Mouse (Mus musculus) MEL (cell line): Measurements from ENCODE around the gene D430042O09Rik. TPM values are rescaled to one million over a fixed set of nuclear protein-coding genes. Genes with fewer than 3 reads are reported as not detected.

ENCODE experiments used
- DNase-seq: peaks from one replicate; pipeline ENCODE4 v3.0.0; 2011; ENCODE audit warnings: low read depth, low spot score
- H3K27ac ChIP-seq: 2 replicates; pipeline ENCODE4 v1.5.1; 2012; ENCODE audit warnings: low read depth, mild to moderate bottlenecking, control low read depth, low read length, moderate library complexity; ENCODE audit not compliant: control insufficient read depth
- H3K27me3 ChIP-seq, 2 experiments: fragments of 150-350 bp in 1 of 2; sonication (generic) in 1 of 2; 2 replicates each; pipeline ENCODE4 v1.6.1; 2012; ENCODE audit warnings: low read length in 2 of 2, mild to moderate bottlenecking in 2 of 2, improper control_type of control experiment in 1 of 2, moderate library complexity in 1 of 2; ENCODE audit not compliant: insufficient read depth in 2 of 2, control insufficient read depth in 1 of 2
- H3K36me3 ChIP-seq, 2 experiments: 2 replicates each; pipeline ENCODE4 v1.6.1; 2012 to 2014; ENCODE audit warnings: low read length in 2 of 2, improper control_type of control experiment in 1 of 2, inconsistent platforms in 1 of 2, mild to moderate bottlenecking in 1 of 2; ENCODE audit not compliant: insufficient read depth in 2 of 2, control insufficient read depth in 1 of 2
- H3K4me1 ChIP-seq, 2 experiments: fragments of 150-350 bp in 1 of 2; sonication (generic) in 1 of 2; 2 replicates each; pipeline ENCODE4 v1.6.1; 2012; ENCODE audit warnings: low read length in 2 of 2, improper control_type of control experiment in 1 of 2, mild to moderate bottlenecking in 1 of 2; ENCODE audit not compliant: insufficient read depth in 2 of 2, control insufficient read depth in 1 of 2
- H3K4me3 ChIP-seq, 2 experiments: fragments of 150-350 bp in 1 of 2; sonication (generic) in 1 of 2; 2 replicates each; pipeline ENCODE4 v1.5.1; 2012; ENCODE audit warnings: low read depth in 2 of 2, low read length in 2 of 2, mild to moderate bottlenecking in 2 of 2, moderate library complexity in 2 of 2, control low read depth in 1 of 2, improper control_type of control experiment in 1 of 2; ENCODE audit not compliant: control insufficient read depth in 1 of 2, insufficient read depth in 1 of 2
- H3K79me2 ChIP-seq: 2 replicates; pipeline ENCODE4 v1.6.1; 2012; ENCODE audit warnings: mild to moderate bottlenecking, low read length, moderate library complexity; ENCODE audit not compliant: control insufficient read depth, poor library complexity, insufficient read depth
- H3K9ac ChIP-seq: 2 replicates; pipeline ENCODE4 v1.6.1; 2012; ENCODE audit warnings: low read depth, mild to moderate bottlenecking, control low read depth, low read length, moderate library complexity; ENCODE audit not compliant: control insufficient read depth, poor library complexity, severe bottlenecking
- H3K9me3 ChIP-seq: fragments of 150-350 bp; sonication (generic); replicated peaks from 2 replicates; pipeline ENCODE4 v1.6.1; 2012; ENCODE audit warnings: mild to moderate bottlenecking, low read length, improper control_type of control experiment, moderate library complexity; ENCODE audit not compliant: insufficient read depth
- CHD1 ChIP-seq: IDR thresholded peaks from 2 replicates; pipeline ENCODE4 v1.6.1; 2012; ENCODE audit warnings: low read depth, mild to moderate bottlenecking, inconsistent platforms, low read length, improper control_type of control experiment
- E2F4 ChIP-seq: IDR thresholded peaks from 2 replicates; pipeline ENCODE4 v1.6.1; 2011; ENCODE audit warnings: low read depth, low read length, improper control_type of control experiment, borderline replicate concordance
- ELF1 ChIP-seq: IDR thresholded peaks from 2 replicates; pipeline ENCODE4 v1.6.1; 2014; ENCODE audit warnings: low read depth, mild to moderate bottlenecking, inconsistent platforms, low read length, improper control_type of control experiment, moderate library complexity
- EP300 ChIP-seq, 2 experiments: IDR thresholded peaks; 2 replicates each; pipeline ENCODE4 v1.6.1; 2011; ENCODE audit warnings: improper control_type of control experiment in 2 of 2, low read length in 2 of 2, low read depth in 1 of 2, mild to moderate bottlenecking in 1 of 2
- ETS1 ChIP-seq: IDR thresholded peaks from 2 replicates; pipeline ENCODE4 v1.6.1; 2012; ENCODE audit warnings: low read depth, mild to moderate bottlenecking, inconsistent platforms, low read length, improper control_type of control experiment, moderate library complexity
- HCFC1 ChIP-seq: IDR thresholded peaks from 2 replicates; pipeline ENCODE4 v1.6.1; 2012; ENCODE audit warnings: low read depth, mild to moderate bottlenecking, inconsistent platforms, low read length, improper control_type of control experiment, moderate library complexity
- JUND ChIP-seq: IDR thresholded peaks from 2 replicates; pipeline ENCODE4 v1.6.1; 2011; ENCODE audit warnings: low read depth, mild to moderate bottlenecking, improper control_type of control experiment, low read length
- KAT2A ChIP-seq: conservative IDR thresholded peaks from 2 replicates; pipeline ENCODE4 v1.6.1; 2012; ENCODE audit warnings: low read depth, low read length, improper control_type of control experiment, inconsistent platforms
- MAZ ChIP-seq: IDR thresholded peaks from 2 replicates; pipeline ENCODE4 v1.6.1; 2012; ENCODE audit warnings: low read depth, mild to moderate bottlenecking, inconsistent platforms, low read length, improper control_type of control experiment
- MEF2A ChIP-seq: IDR thresholded peaks from 2 replicates; pipeline ENCODE4 v1.6.1; 2014; ENCODE audit warnings: low read depth, mild to moderate bottlenecking, inconsistent platforms, low read length, improper control_type of control experiment; ENCODE audit not compliant: poor library complexity, insufficient replicate concordance, severe bottlenecking; ENCODE audit errors: extremely low read depth
- MYB ChIP-seq: IDR thresholded peaks from 2 replicates; pipeline ENCODE4 v1.6.1; 2011; ENCODE audit warnings: mild to moderate bottlenecking, low read depth, low read length, improper control_type of control experiment
- NRF1 ChIP-seq: IDR thresholded peaks from 2 replicates; pipeline ENCODE4 v1.6.1; 2014; ENCODE audit warnings: low read depth, mild to moderate bottlenecking, inconsistent platforms, low read length, improper control_type of control experiment, moderate library complexity; ENCODE audit not compliant: poor library complexity, insufficient read depth, severe bottlenecking
- POLR2AphosphoS2 ChIP-seq: IDR thresholded peaks from 2 replicates; pipeline ENCODE4 v1.6.1; 2011; ENCODE audit warnings: low read length, improper control_type of control experiment
- POLR2AphosphoS5 ChIP-seq: IDR thresholded peaks from 2 replicates; pipeline ENCODE4 v1.6.1; 2012; ENCODE audit warnings: low read depth, borderline replicate concordance, mild to moderate bottlenecking, inconsistent platforms, low read length, moderate library complexity, mixed read lengths
- RCOR1 ChIP-seq: IDR thresholded peaks from 2 replicates; pipeline ENCODE4 v1.6.1; 2012; ENCODE audit warnings: low read depth, mild to moderate bottlenecking, inconsistent platforms, low read length, improper control_type of control experiment
- TAL1 ChIP-seq: IDR thresholded peaks from 2 replicates; pipeline ENCODE4 v1.6.1; 2012; ENCODE audit warnings: mild to moderate bottlenecking, inconsistent platforms, low read length, moderate library complexity, mixed read lengths
- TBP ChIP-seq: IDR thresholded peaks from 2 replicates; pipeline ENCODE4 v1.8.0; 2011; ENCODE audit warnings: low read depth, low read length, improper control_type of control experiment
- TCF12 ChIP-seq: IDR thresholded peaks from 2 replicates; pipeline ENCODE4 v1.6.1; 2014; ENCODE audit warnings: low read depth, mild to moderate bottlenecking, inconsistent platforms, low read length, improper control_type of control experiment, moderate library complexity
- USF1 ChIP-seq: IDR thresholded peaks from 2 replicates; pipeline ENCODE4 v1.6.1; 2014; ENCODE audit warnings: low read depth, mild to moderate bottlenecking, inconsistent platforms, low read length, improper control_type of control experiment, moderate library complexity
- ZKSCAN1 ChIP-seq: IDR thresholded peaks from 2 replicates; pipeline ENCODE4 v1.6.1; 2012; ENCODE audit warnings: low read depth, mild to moderate bottlenecking, inconsistent platforms, low read length, improper control_type of control experiment, moderate library complexity
- ZMIZ1 ChIP-seq: IDR thresholded peaks from 2 replicates; pipeline ENCODE4 v1.6.1; 2012; ENCODE audit warnings: low read depth, mild to moderate bottlenecking, inconsistent platforms, low read length, improper control_type of control experiment, moderate library complexity
- polyA plus RNA-seq, 2 experiments: library from polyadenylated mRNA; stranded (reverse) in 1 of 2; unstranded in 1 of 2; fragments of >175 nt in 1 of 2; fragments of >200 nt in 1 of 2; gene quantifications; 2 replicates each; pipeline versions ENCODE4 v1.2.1 to v1.2.4; 2012; ENCODE audit warnings: low replicate concordance in 2 of 2, low read depth in 1 of 2; ENCODE audit not compliant: insufficient read length in 2 of 2, insufficient read depth in 1 of 2, missing spikeins in 1 of 2
- total RNA-seq: library from RNA; depleted of rRNA; stranded (reverse); fragments of 300-350 nt; gene quantifications from 2 replicates; pipeline ENCODE4 v1.2.3, GENCODE M21; 2012

The D430042O09Rik gene
- total and polyA plus RNA-seq, 3 experiments: 6.2 to 12.8 TPM; not detected in 1

GRCm38 (mm10) chr7:125872202-125872580, 164.5 kb downstream of the D430042O09Rik start:
- no peak for TF ChIP-seq TCF12
- TF ChIP-seq POLR2AphosphoS2: no peak
- no peak for TF ChIP-seq ELF1
- TF ChIP-seq ZKSCAN1: no peak
- no peak for TF ChIP-seq NRF1
- TF ChIP-seq USF1: no peak
- no peak for TF ChIP-seq ZMIZ1
- no peak for TF ChIP-seq MAZ
- TF ChIP-seq JUND: no peak
- no peak for TF ChIP-seq KAT2A
- no peak for TF ChIP-seq E2F4
- TF ChIP-seq MEF2A: no peak
- TF ChIP-seq EP300 (IDR thresholded peaks at IDR 0.05; ENCODE audit: low read depth in 1 of 2, low read length in 2 of 2): no peak
- no peak for TF ChIP-seq TAL1
- TF ChIP-seq MYB: no peak
- no peak for TF ChIP-seq ETS1
- TF ChIP-seq RCOR1: no peak
- no peak for DNase-seq
- Histone ChIP-seq H3K9me3 (no peaks in the 10 kb centered on the region), H3K27me3 (no peaks in the 10 kb centered on the region), H3K4me3 (no peak overlapping the region), H3K9ac (no peak overlapping the region), H3K79me2 (no peaks in the 10 kb centered on the region), H3K27ac (no peak overlapping the region), H3K36me3 (no peaks in the 10 kb centered on the region), H3K4me1 (no peaks in the 10 kb centered on the region)

- Histone ChIP-seq H3K9ac (no peak overlapping the region), H3K9me3 (no peaks in the 10 kb centered on the region), H3K4me3 (no peak overlapping the region), H3K27me3 (no peaks in the 10 kb centered on the region), H3K36me3 (no peaks in the 10 kb centered on the region), H3K79me2 (no peaks in the 10 kb centered on the region), H3K4me1 (no peaks in the 10 kb centered on the region), H3K27ac (no peak overlapping the region)
- TF ChIP-seq CHD1 (no peak), HCFC1 (no peak), TBP (no peak), POLR2AphosphoS5 (no peak), JUND (no peak)
- DNase-seq: no peak
These were observed 165.2 kb downstream of the D430042O09Rik start for GRCm38 (mm10) chr7:125872874-125873273.
